Mouse (Mus musculus) cerebellum, adult 9-10 months (tissue): Measurements from ENCODE around the gene Dgkz.

Source experiments
- DNase-seq: peaks from one replicate; pipeline ENCODE4 v3.0.0; 2022

Dgkz gene

GRCm38 (mm10) chr2:91934016-91934415 is 41.6 kb downstream of the Dgkz start:
- no peak for DNase-seq

DNA sequence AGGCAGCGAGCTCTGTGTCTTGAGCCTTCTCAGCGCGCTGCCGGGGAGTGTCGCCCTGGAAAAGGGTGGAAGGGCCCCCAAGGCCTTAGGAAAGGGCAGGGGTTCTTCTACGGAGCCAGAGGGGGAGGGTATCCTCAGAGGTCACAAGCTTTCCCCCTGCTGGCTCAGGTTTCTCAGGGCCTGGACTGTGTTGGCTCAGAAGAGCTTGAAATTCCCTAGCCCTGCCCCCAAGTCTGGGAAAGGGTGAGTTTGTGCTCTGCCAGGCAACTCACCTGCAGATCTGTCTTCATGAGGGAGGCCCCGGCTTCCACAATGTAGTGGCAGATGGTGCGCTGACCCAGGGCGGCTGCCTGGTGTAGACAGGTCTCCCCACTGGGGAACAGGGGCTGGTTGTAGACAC is 42.2 kb downstream of the Dgkz start:
- peak; percentile 88 for DNase-seq

GRCm38 (mm10) chr2:91932737-91933350 is 42.8 kb downstream of the Dgkz start:
- DNase-seq = peak; percentile 78

DNA sequence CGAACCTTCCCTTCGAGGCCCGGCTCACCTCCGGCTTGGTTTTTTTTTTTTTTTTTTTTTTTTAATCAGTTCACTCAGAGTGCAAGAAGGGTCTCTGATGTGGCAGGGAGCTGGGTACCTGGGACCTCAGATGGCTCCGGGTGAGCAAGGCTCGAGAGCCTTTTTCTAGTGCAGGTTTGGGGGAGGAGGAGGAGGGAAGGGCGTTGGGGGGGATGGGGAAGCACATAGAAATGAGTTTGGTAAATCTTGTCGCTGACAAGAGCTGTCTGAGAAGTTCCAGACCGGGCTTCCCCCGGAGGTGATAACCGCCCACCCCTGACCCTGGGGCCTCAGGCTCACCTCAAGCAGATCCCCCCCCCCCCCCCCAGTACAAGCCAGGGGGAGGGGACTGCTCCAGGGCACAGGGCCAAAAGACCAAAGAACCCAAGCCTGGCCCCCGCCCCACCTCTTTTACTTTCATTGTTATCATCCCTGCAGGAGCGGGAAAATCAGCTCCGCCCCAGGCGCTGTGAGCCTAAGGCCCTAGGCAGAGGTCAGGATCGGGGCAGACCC is 43.4 kb downstream of the Dgkz start, which contains the start of gene Mdk:
Gene Mdk, minus strand, starts transcription at position 138 of the 552 bp plus-strand sequence.
- DNase-seq = peak; percentile 53

DNA sequence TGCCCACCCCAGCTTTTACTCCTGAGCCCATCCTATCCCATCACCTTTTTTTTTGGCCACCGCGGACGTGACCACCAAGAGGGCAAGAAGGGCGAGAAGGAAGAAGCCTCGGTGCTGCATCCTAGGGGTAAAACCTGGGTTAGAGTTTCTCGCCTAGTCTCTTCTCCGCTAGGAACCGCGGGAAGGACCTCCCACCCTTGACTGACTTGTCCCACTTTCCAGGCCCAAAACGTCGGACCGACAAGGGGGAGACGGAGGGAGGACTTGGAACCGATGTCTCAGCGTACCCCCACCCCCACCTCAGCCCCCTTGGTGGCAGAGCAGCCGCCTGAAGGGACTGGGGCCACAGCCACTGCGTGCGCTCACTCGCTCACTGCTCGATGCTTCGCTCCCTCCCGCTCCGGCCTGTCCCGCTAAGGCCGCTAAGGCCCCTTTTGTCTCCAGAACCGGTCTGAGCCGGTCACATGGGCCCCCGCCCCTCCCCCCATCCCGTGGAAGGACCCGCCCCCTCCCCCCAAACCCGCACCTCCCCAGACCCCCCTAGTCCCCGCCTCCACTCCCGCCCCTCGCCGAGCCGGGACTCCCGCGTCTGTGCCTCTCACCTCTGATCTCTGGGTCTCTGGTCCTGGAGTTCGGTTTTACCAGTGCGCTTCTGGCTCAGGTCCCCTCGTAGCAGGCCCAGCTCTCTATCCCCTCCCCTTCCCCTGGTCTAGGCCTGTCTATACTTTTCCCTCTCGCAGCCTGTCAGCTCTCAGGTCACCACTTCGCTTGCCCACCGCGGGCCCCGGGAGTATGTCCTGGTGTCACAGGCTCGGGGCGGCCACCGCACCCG is 44.1 kb downstream of the Dgkz start:
- peak; percentile 48 for DNase-seq

DNA sequence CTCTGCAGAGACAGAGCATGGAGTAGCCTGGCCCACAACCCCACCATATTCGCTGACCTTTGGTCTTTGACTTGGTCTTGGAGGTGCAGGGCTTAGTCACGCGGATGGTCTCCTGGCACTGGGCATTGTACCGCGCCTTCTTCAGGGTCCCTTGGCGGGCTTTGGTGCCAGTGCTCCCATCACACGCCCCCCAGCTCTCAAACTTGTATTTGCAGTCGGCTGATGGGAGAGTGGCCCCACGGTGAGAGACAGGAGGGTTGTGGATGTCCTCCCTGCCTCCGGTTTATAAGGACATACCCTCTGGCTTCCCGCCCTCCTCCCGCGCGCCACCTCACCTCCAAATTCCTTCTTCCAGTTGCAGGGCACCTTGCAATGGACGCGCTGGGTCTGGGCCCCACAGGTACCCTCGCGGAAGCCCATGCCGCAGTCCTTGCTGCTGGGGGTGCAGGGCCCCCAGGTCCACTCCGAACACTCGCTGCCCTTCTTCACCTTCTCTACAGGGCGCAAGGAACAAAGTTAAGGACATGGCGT is 44.8 kb downstream of the Dgkz start:
- peak; percentile 61 for DNase-seq

DNA sequence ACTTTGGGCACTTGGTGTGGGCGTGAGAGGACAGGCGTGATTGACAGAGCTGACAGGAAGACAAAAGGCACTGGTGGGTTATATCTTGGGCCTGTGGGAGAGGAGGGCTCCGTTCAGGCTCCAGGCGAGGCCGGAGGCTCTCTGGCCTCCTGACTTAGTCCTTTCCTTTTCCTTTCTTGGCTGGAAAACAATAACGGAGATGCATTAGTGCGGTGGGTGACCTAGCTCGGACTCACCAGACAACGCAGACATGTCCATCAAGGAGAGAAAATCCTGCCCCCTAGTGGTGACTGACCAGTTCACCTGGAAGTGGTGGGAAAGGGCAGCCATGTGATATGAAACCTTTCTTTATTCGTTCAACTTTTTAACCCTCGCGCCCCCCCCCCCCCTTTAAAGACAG is 45.7 kb downstream of the Dgkz start:
- peak; percentile 82 for DNase-seq

DNA sequence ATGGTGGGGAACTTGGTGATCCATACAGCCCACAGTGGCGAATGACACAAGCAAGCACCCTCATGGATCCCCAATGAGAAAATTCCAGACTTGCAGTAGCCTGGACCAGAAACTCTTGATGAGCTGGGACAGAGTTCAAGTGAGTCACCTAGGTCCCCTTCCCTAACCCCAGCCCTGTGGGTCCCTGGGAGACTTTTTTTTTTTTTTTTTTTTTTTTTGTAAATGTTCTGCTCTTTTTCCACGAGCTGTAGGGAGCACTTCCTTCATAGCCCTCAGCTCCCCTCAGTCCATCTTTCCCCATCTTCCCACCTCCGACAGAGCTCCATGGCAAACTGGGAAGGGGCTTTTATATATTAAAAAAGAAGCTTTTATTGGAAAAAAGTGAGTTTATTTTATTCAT is 46.2 kb downstream of the Dgkz start:
- DNase-seq = no peak

DNA sequence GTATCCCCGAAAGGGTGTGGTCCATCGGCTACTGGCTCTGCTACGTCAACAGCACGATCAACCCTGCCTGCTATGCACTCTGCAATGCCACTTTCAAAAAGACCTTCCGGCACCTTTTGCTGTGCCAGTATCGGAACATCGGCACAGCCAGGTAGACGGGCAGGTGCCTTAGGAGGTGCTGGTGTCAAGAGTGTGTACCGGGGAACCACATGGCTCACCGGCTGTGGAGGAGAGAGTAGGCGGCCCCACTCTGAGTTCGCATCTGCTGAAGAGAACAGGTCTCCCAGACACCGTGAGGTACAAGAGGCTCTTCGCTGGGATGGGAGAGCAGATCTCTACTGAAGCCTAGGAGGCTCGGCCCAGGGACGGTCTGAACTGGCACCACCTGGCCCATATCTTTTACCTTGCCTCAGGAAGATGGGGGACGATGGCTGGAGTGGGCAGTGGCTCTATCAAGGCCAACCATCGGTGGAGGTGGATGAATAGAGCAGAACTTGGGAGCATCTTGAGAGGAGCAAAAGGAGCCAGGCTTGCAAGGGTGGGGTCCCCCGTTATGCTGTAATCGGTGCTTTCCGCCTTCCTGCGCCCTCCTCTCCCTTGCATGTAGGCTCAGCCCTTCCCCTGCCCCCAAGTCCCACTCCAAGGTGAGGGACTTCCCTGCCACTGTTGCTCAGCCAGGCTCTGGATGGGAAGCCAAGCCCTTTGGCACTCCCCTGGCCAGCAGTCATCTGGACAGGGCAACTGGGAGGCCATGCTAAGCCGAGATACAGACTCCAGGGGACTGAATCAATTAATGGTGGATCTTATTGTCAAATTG is 46.9 kb downstream of the Dgkz start:
- peak; percentile 63 for DNase-seq

DNA sequence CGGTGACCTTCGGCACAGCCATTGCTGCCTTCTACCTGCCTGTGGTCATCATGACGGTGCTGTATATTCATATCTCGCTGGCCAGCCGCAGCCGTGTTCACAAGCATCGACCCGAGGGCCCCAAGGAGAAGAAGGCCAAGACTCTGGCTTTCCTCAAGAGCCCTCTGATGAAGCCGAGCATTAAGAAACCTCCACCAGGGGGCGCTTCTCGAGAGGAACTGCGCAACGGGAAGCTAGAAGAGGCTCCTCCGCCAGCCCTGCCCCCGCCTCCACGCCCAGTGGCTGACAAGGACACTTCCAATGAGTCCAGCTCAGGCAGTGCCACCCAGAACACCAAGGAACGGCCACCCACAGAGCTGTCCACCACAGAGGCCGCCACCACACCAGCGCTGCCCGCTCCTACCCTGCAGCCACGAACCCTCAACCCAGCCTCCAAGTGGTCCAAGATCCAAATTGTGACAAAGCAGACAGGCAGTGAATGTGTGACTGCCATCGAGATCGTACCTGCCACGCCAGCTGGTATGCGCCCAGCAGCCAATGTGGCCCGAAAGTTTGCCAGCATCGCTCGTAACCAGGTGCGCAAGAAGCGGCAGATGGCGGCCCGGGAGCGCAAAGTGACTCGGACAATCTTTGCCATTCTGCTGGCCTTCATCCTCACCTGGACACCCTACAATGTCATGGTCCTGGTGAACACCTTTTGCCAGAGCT is 47.7 kb downstream of the Dgkz start:
- peak; percentile 90 for DNase-seq

GRCm38 (mm10) chr2:91926949-91927348 is 48.7 kb downstream of the Dgkz start, which contains the start of gene Chrm4:
TSS of gene Chrm4 (plus strand) at chr2:91927249.
- DNase-seq = no peak

- DNase-seq = peak; percentile 31
Measured at GRCm38 (mm10) chr2:91925442-91925841, 50.2 kb downstream of the Dgkz start.

GRCm38 (mm10) chr2:91924726-91925125 is 50.9 kb downstream of the Dgkz start:
- DNase-seq = peak; percentile 18

- peak; percentile 76 for DNase-seq
Measured at GRCm38 (mm10) chr2:91923415-91924337, 52.0 kb downstream of the Dgkz start.

GRCm38 (mm10) chr2:91922586-91923414 is 52.9 kb downstream of the Dgkz start:
- peak; percentile 20 for DNase-seq

GRCm38 (mm10) chr2:91921790-91922570 is 53.7 kb downstream of the Dgkz start:
- DNase-seq = peak; percentile 53

GRCm38 (mm10) chr2:91921181-91921789 is 54.4 kb downstream of the Dgkz start:
- DNase-seq = peak; percentile 15

GRCm38 (mm10) chr2:91920130-91920529 is 55.5 kb downstream of the Dgkz start:
- DNase-seq = no peak

GRCm38 (mm10) chr2:91917096-91917495 is 58.6 kb downstream of the Dgkz start:
- no peak for DNase-seq
